Mouse (Mus musculus) gonadal fat pad, adult 2 months (tissue): Measurements from ENCODE around the gene Slc16a13. TPM values are rescaled to one million over a fixed set of nuclear protein-coding genes. Genes with fewer than 3 reads are reported as not detected.

Source experiments
- DNase-seq: peaks from one replicate; pipeline ENCODE4 v3.0.0-alpha.2; 2012; ENCODE audit warnings: low read depth
- polyA plus RNA-seq: library from polyadenylated mRNA; depleted of rRNA; stranded (reverse); fragments of >200 nt; gene quantifications from 2 replicates; pipeline ENCODE4 v1.2.3, GENCODE M21; 2012

Gene Slc16a13
- polyA plus RNA-seq, 1 experiment: 22.1 TPM

- no peak for DNase-seq
Observed at GRCm38 (mm10) chr11:70232546-70232945, 11.7 kb upstream of the Slc16a13 start.

- DNase-seq: no peak
Observed at GRCm38 (mm10) chr11:70230239-70230727, 9.4 kb upstream of the Slc16a13 start.

- no peak for DNase-seq
Observed at GRCm38 (mm10) chr11:70229260-70230010, 8.6 kb upstream of the Slc16a13 start, which contains the start of gene Bcl6b. Bcl6b (minus strand) TSS chr11:70229798.

GRCm38 (mm10) chr11:70228828-70229227 lies 8.0 kb upstream of the Slc16a13 start:
- no peak for DNase-seq

- DNase-seq: no peak
Observed at GRCm38 (mm10) chr11:70227661-70228245, 6.9 kb upstream of the Slc16a13 start.

GRCm38 (mm10) chr11:70227126-70227525 lies 6.3 kb upstream of the Slc16a13 start:
- no peak for DNase-seq

- no peak for DNase-seq
Observed at GRCm38 (mm10) chr11:70226602-70226890, 5.7 kb upstream of the Slc16a13 start.

GRCm38 (mm10) chr11:70225798-70226601 lies 5.1 kb upstream of the Slc16a13 start:
- no peak for DNase-seq

GRCm38 (mm10) chr11:70223724-70224123 lies 2.9 kb upstream of the Slc16a13 start:
- no peak for DNase-seq

GRCm38 (mm10) chr11:70221603-70222500 lies 988 bp upstream of the Slc16a13 start:
- no peak for DNase-seq

GRCm38 (mm10) chr11:70220323-70220722 lies 541 bp downstream of the Slc16a13 start:
- no peak for DNase-seq

GRCm38 (mm10) chr11:70219873-70220272 lies 991 bp downstream of the Slc16a13 start:
- DNase-seq: no peak

GRCm38 (mm10) chr11:70218741-70219470 lies 2.0 kb downstream of the Slc16a13 start:
- DNase-seq: no peak

GRCm38 (mm10) chr11:70218039-70218438 lies 2.8 kb downstream of the Slc16a13 start:
- no peak for DNase-seq

- DNase-seq: no peak
Observed at GRCm38 (mm10) chr11:70216103-70216502, 4.8 kb downstream of the Slc16a13 start.

- no peak for DNase-seq
Observed at GRCm38 (mm10) chr11:70215301-70215700, 5.6 kb downstream of the Slc16a13 start.

- DNase-seq: no peak
Observed at GRCm38 (mm10) chr11:70214856-70215209, 6.0 kb downstream of the Slc16a13 start.

- DNase-seq: no peak
Observed at GRCm38 (mm10) chr11:70214191-70214855, 6.5 kb downstream of the Slc16a13 start.

GRCm38 (mm10) chr11:70213736-70214135 lies 7.1 kb downstream of the Slc16a13 start:
- DNase-seq: no peak

- DNase-seq: no peak
Observed at GRCm38 (mm10) chr11:70212896-70213295, 8.0 kb downstream of the Slc16a13 start.
